Mouse (Mus musculus) ES-E14 (cell line): ENCODE results near the gene Aarsd1. TPM values are rescaled to one million over a fixed set of nuclear protein-coding genes. Genes with fewer than 3 reads are reported as not detected.
"Not testable (repeated sequence)": the region's sequence is repeated elsewhere in the genome, so short reads cannot be mapped to it uniquely, and the experiment has no call there.

Source experiments
- DNase-seq: peaks from one replicate; pipeline ENCODE4 v3.0.0-alpha.2; 2013; ENCODE audit warnings: low read depth, low spot score
- H3K27ac ChIP-seq: 2 replicates; pipeline ENCODE4 v1.5.1; 2012; ENCODE audit warnings: low read depth, mild to moderate bottlenecking, low read length, moderate library complexity, mixed read lengths; ENCODE audit not compliant: poor library complexity, insufficient read depth, severe bottlenecking
- H3K36me3 ChIP-seq: 2 replicates; pipeline ENCODE4 v1.6.1; 2012; ENCODE audit warnings: mild to moderate bottlenecking, low read length, moderate library complexity, mixed read lengths; ENCODE audit not compliant: control insufficient read depth, poor library complexity, insufficient read depth, severe bottlenecking
- H3K4me1 ChIP-seq, 2 experiments: fragments of 150-350 bp in 1 of 2; sonication (generic) in 1 of 2; 2 replicates each; pipeline ENCODE4 v1.6.1; 2012; ENCODE audit warnings: low read length in 2 of 2, mild to moderate bottlenecking in 1 of 2, mixed read lengths in 1 of 2; ENCODE audit not compliant: control insufficient read depth in 2 of 2, insufficient read depth in 2 of 2, poor library complexity in 1 of 2
- H3K4me3 ChIP-seq, 2 experiments: fragments of 150-350 bp in 1 of 2; sonication (generic) in 1 of 2; 2 replicates each; pipeline ENCODE4 v1.5.1; 2012; ENCODE audit warnings: low read length in 2 of 2, low read depth in 1 of 2, mild to moderate bottlenecking in 1 of 2, mixed read lengths in 1 of 2; ENCODE audit not compliant: insufficient read depth in 1 of 2, poor library complexity in 1 of 2, severe bottlenecking in 1 of 2
- H3K9ac ChIP-seq: 2 replicates; pipeline ENCODE4 v1.6.1; 2012; ENCODE audit warnings: low read depth, mild to moderate bottlenecking, low read length, mixed read lengths; ENCODE audit not compliant: poor library complexity, insufficient read depth, severe bottlenecking
- H3K9me3 ChIP-seq: fragments of 150-350 bp; sonication (generic); 2 replicates; pipeline ENCODE4 v1.6.1; 2012; ENCODE audit warnings: low read depth, mild to moderate bottlenecking, low read length; ENCODE audit not compliant: control insufficient read depth, insufficient read depth
- CHD2 ChIP-seq: IDR thresholded peaks from 2 replicates; pipeline ENCODE4 v1.6.1; 2014; ENCODE audit warnings: mild to moderate bottlenecking, low read depth, low read length, inconsistent platforms
- HCFC1 ChIP-seq: IDR thresholded peaks from 2 replicates; pipeline ENCODE4 v1.6.1; 2012; ENCODE audit warnings: low read length, inconsistent platforms, borderline replicate concordance; ENCODE audit not compliant: insufficient read depth
- MAFK ChIP-seq: IDR thresholded peaks from 2 replicates; pipeline ENCODE4 v1.6.1; 2014; ENCODE audit warnings: mild to moderate bottlenecking, low read depth, low read length, inconsistent platforms; ENCODE audit not compliant: insufficient read depth
- ZC3H11A ChIP-seq: IDR thresholded peaks from 2 replicates; pipeline ENCODE4 v1.6.1; 2012; ENCODE audit warnings: low read depth, mild to moderate bottlenecking, inconsistent platforms, low read length, borderline replicate concordance
- ZNF384 ChIP-seq: IDR thresholded peaks from 2 replicates; pipeline ENCODE4 v1.6.1; 2012; ENCODE audit warnings: low read depth, low read length, inconsistent platforms
- in situ Hi-C, 2 experiments: fragments of 600-800 bp; cut with MboI; formaldehyde crosslinking; loops; one replicate each; pipeline ENCODE4 v1.15.1; 2025; ENCODE audit warnings: low sequenced_read_pairs in 2 of 2, inconsistent platforms in 1 of 2; ENCODE audit not compliant: unreplicated experiment in 2 of 2
- total RNA-seq: library from RNA; depleted of rRNA; stranded (reverse); fragments of 300-350 nt; gene quantifications from 2 replicates; pipeline ENCODE4 v1.2.3, GENCODE M21; 2012

Aarsd1 gene
- total RNA-seq, 1 experiment, result 73.2 TPM

GRCm38 (mm10) chr11:101448274-101448746 lies 30.9 kb upstream of the Aarsd1 start, which contains the start of gene Ifi35:
Ifi35 (plus strand) TSS chr11:101448407.
- Histone ChIP-seq H3K9ac (peak within 1 kb of the TSS; percentile 46; the same call in 1 of the 2 replicates), H3K36me3 (peaks cover 21% of the 10 kb centered on the region), H3K4me1 (peaks cover 6 to 13% of the 10 kb centered on the region in 2 experiments; a peak in 3 of 4 replicates), H3K9me3 (no peaks in the 10 kb centered on the region), H3K27ac (no peak within 1 kb of the TSS), H3K4me3 (peak within 1 kb of the TSS in 1 of 2 experiments; percentile 36; a peak in 2 of 4 replicates)
- no peak for DNase-seq
- in situ Hi-C loops, result no loop called here
- no peak for TF ChIP-seq CHD2
- no peak for TF ChIP-seq ZNF384
- TF ChIP-seq MAFK, result no peak
- TF ChIP-seq HCFC1, result no peak

GRCm38 (mm10) chr11:101447786-101448185 lies 30.4 kb upstream of the Aarsd1 start:
- TF ChIP-seq MAFK, result no peak
- TF ChIP-seq HCFC1, result no peak
- TF ChIP-seq ZC3H11A, result no peak
- no peak for TF ChIP-seq CHD2
- no peak for TF ChIP-seq ZNF384
- H3K36me3 ChIP-seq, result peaks cover 25% of the 10 kb centered on the region
- H3K4me3 ChIP-seq, result no peak overlapping the region
- H3K27ac ChIP-seq, result no peak overlapping the region
- no peaks in the 10 kb centered on the region for H3K9me3 ChIP-seq
- H3K9ac ChIP-seq, result no peak overlapping the region
- peaks cover 6 to 13% of the 10 kb centered on the region in 2 experiments; a peak in 3 of 4 replicates for H3K4me1 ChIP-seq
- no peak for DNase-seq
- in situ Hi-C loops, result no loop called here

- H3K9ac ChIP-seq, in situ Hi-C loops, H3K4me3 ChIP-seq, H3K9me3 ChIP-seq, DNase-seq, H3K27ac ChIP-seq: not testable (repeated sequence)
- H3K36me3 ChIP-seq, result peaks cover 25% of the 10 kb centered on the region
- 0 out of 2 replicates have a peak, but pooled peaks have one; percentile 62 for TF ChIP-seq ZNF384
- peaks cover 6 to 11% of the 10 kb centered on the region in 2 experiments; a peak in 3 of 4 replicates for H3K4me1 ChIP-seq
Observed at GRCm38 (mm10) chr11:101446860-101447259, 29.4 kb upstream of the Aarsd1 start.

GRCm38 (mm10) chr11:101446319-101446718 lies 28.9 kb upstream of the Aarsd1 start:
- TF ChIP-seq MAFK, result no peak
- no peak for TF ChIP-seq ZC3H11A
- no peak for TF ChIP-seq ZNF384
- peak; percentile 52; the same call in 1 of the 2 replicates for TF ChIP-seq CHD2
- in situ Hi-C loops, result no loop called here
- H3K27ac ChIP-seq, result 0 out of 2 replicates have a peak overlapping the region, but pooled peaks have one; percentile 23

GRCm38 (mm10) chr11:101442760-101443159 lies 25.3 kb upstream of the Aarsd1 start:
- H3K4me3 ChIP-seq, result peak overlapping the region; percentile 87 to 90
- H3K4me1 ChIP-seq, result peaks cover 0 to 5% of the 10 kb centered on the region in 2 experiments; a peak in 1 of 4 replicates
- TF ChIP-seq CHD2 (no peak), ZC3H11A (no peak), MAFK (no peak), ZNF384 (no peak), HCFC1 (no peak)
- peak overlapping the region; percentile 87 for H3K27ac ChIP-seq
- peaks cover 25% of the 10 kb centered on the region for H3K36me3 ChIP-seq
- no peak for DNase-seq
- H3K9ac ChIP-seq, result peak overlapping the region; percentile 95
- no peaks in the 10 kb centered on the region for H3K9me3 ChIP-seq
- in situ Hi-C loops, result no loop called here

More at GRCm38 (mm10) chr11:101446319-101446718, 28.9 kb upstream of the Aarsd1 start:
- H3K9ac ChIP-seq, result no peak overlapping the region
- H3K36me3 ChIP-seq, result peaks cover 25% of the 10 kb centered on the region
- peaks cover 3 to 8% of the 10 kb centered on the region in 2 experiments; a peak in 2 of 4 replicates for H3K4me1 ChIP-seq
- no peak overlapping the region for H3K4me3 ChIP-seq
- no peak for DNase-seq
- H3K9me3 ChIP-seq, result no peaks in the 10 kb centered on the region
